Mouse (Mus musculus) left cerebral cortex, postnatal 36 days (tissue): ENCODE results near the gene Dync1li1. TPM values are rescaled to one million over a fixed set of nuclear protein-coding genes. Genes with fewer than 3 reads are reported as not detected.
"Not testable (repeated sequence)": the region's sequence is repeated elsewhere in the genome, so short reads cannot be mapped to it uniquely, and the experiment has no call there.

ENCODE experiments used
- DNase-seq, 2 experiments: peaks; one replicate each; pipeline ENCODE4 v3.0.0; 2021 to 2022; ENCODE audit warnings: low spot score in 2 of 2, mixed read lengths in 1 of 2
- intact Hi-C: fragments of 180-260 bp; cut with DNase I; formaldehyde crosslinking; loops from one replicate; pipeline ENCODE4 v1.15.1; 2025
- total RNA-seq, 2 experiments: library from RNA; stranded (reverse); gene quantifications; 2 replicates each; pipeline ENCODE4 v1.2.3; 2021

Dync1li1 gene
- total RNA-seq: 10 to 100 TPM; 91.3 to 92.5 TPM

GRCm38 (mm10) chr9:114688252-114688952 lies at the start of gene Dync1li1:
Gene Dync1li1, plus strand, starts transcription at chr9:114688790.
- intact Hi-C loops: loop anchor here (2.0 kb wide), 1 partner anchor 48 kb away; the partner anchor contains the start of gene Cnot10
- DNase-seq: peak; percentile 95 to 98

DNA sequence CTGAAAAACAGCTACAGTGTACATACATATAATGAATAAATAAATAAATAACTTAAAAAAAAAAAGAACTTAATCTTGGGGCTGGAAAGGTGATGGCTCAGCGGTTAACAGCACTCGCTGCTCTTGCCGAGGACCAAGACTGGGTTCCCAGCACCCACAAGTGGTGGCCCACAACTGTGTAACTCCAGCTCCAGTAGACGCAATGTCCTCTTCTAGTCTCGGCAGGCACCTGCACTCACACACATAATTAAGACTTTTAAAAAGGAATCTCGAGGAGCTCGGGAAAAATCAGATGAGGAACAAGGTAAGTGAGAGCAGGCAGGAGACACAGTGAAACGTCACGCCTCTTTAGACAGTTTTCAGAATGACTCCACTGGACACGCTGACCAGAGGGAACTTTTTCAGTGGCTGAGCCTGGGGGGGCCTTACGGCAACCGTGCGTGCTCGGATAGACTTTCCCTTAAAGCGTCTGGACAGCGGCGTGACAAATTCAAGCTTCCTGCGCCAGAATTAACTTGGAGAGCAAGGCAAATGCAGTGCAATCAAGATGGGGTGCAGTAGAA lies 49.3 kb upstream of the Dync1li1 start:
- intact Hi-C loops: no loop called here
- DNase-seq: no peak

DNA sequence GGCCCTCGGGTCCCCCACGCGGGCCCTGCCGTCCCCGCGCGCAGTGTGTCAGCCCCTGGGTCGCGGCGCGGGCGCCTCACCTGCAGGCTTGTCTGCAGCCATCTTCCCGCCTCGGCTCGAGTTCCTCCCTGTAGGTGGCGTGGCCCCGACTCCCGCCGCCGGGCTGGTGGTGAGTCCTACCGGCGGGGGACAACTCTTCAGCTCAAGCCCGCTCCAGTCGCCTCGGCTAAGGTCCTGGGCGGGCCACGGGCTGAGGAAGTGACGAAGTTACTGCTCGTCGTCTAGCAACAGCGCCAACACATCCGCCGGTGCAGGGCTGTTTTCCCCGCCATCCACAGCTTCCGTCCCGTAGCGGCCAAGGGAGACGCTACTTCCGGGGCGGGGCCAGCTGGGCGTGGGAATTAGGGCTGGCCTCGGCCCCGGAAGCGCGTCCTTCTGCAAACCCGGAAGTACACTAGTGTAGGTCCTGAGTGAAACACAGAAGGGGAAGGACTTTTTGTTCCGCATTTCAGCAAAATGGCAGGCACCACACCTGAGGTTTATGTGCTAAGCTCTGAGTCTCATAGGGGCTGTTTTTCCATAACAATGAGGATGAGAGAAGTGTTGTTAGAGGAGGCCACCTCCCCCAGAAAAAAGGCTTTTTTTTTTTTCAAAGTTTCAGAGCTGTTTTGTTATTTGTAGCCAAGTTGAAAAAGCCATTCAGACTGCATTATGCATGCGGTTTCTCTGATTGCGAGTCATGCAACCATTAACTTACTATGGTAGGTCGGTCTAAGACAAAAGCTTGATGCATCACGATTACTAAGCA lies 48.5 kb upstream of the Dync1li1 start, which contains the start of gene Cnot10:
TSS of gene Cnot10 (minus strand) at position 346 of the 808 bp plus-strand sequence.
- intact Hi-C loops: loop anchor here (2.0 kb wide), 1 partner anchor 49 kb away; the partner anchor contains the start of gene Dync1li1
- DNase-seq: peak; percentile 95 to 96

- peak; percentile 75 to 80 for DNase-seq
These were observed 41.8 kb upstream of the Dync1li1 start for GRCm38 (mm10) chr9:114646556-114647505.

DNA sequence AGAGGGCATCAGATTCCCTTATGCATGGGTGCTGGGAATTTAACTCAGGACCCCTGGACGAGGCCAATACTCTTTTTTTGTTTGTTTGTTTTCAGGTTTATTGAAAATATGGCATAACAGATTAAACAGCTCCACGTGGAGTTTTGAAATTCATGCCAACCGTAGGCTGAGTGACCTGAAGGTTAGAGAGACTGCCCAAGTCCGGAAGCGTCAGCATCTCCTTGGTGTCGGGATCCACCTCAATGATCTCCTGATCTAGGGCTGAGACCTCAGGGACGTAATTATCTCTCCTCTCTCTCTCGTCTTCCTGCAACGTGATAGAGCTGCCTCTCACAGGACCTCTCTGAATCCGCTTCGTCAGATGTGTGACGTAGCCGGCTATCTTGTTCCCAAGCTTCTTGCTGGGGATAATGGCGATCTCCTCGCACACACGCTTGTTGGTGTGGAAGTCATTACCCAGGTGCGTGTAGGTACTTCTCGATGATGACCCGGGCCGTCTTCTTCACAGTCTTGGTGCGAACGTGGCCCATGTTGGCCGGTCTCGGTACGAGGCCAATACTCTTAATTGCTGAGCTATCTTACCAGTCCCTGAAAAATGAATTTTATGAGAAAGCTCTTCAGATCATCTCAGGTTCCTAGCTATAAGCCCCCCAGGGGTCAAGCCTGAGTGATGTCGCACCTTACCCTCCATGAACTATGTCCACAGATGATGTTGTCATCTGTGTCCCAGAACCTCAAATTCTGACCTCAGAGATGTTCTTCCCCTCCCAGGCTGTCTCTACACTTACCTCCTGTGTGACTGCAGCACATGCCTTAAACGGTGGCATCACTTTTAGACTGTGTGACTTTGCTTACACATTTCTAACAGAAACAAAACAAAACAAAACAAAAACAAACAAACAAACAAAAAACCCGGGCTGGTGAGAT lies 40.8 kb upstream of the Dync1li1 start:
- DNase-seq: no peak
- intact Hi-C loops: loop anchor here (2.0 kb wide), 1 partner anchor 83 kb away; the partner anchor contains the start of gene Cmtm6

More at GRCm38 (mm10) chr9:114646556-114647505, 41.8 kb upstream of the Dync1li1 start:
- intact Hi-C loops: loop anchor here (2.0 kb wide), 1 partner anchor 84 kb away; the partner anchor contains the start of gene Cmtm6

- intact Hi-C loops, DNase-seq: not testable (repeated sequence)
These were observed 40.1 kb upstream of the Dync1li1 start for GRCm38 (mm10) chr9:114648472-114648871.

GRCm38 (mm10) chr9:114649371-114649770 lies 39.2 kb upstream of the Dync1li1 start:
- intact Hi-C loops: no loop called here
- DNase-seq: no peak

DNA sequence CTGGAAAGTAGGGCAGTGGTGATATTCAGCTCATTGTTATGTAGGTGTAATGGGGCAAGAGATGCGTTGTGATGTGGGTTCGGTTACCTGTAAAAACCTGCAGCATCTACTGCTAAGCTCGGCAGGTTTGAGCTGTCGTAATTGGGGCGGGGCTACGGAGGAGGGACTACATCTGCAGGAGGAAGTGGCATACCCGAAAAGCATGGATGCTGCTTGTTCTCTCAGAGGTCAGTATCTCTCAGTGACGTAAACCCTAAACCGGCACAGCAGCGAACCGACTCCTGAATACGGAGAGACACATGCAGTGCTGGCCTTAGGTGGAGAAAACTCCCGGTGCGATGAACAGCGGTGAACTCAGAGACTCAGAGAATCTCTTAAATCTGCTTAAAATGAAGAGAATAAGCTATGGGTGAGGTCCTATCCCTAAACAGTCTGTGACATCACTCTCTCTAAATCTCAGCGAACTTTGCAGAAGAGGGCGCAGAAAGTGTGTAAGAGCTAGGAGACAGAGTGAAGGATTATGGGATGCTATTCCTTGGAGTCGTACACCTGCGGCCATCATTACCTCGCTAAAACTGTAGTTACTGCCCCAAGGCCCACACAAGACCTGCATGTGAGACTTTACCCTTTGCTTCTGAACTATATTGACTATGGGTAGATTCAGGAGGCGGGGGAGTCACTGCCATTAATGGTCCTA lies 37.5 kb upstream of the Dync1li1 start:
- intact Hi-C loops: no loop called here

GRCm38 (mm10) chr9:114655356-114655755 lies 33.2 kb upstream of the Dync1li1 start:
- no peak for DNase-seq
- intact Hi-C loops: no loop called here

More for the DNA sequence above, 37.5 kb upstream of the Dync1li1 start:
- DNase-seq: no peak

DNA sequence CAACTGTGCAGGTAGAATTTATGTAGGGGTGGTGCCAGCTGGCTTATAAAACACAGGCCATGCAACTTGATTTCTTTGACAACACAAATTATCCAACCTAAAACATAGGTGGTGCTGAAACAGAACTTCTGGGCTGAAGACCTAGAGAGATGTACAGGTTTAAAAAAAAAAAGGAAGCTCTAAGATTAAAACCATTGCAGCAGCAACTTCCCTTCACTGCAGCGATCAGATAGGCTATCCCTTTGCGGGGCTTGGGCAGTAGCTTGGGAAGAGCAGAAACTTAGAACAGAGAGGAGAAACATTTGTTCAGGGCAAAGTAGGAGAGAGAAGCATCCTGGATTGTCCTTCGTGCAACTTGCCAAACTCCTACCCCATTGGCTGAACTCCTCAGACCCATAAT lies 31.9 kb upstream of the Dync1li1 start:
- intact Hi-C loops: no loop called here
- DNase-seq: no peak

DNA sequence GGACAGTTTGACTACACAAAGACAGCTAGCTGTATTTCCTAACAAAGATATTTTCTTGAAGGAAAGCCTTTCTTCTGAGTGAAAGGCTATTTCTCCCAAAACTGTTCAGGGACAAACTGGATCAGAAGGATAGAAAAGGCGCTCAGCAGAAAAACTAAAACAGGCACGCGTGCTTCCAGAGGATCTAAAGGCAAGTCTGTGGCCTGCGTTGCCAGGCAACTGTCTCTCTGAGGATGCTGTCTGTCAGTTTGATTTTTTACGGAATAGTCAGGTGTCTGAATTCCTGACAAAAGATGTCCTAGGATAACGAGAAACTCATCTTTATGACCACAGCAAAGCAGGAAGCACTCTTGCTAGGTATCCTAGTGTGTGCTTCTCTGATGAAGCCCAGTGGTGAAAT lies 28.1 kb upstream of the Dync1li1 start:
- intact Hi-C loops: no loop called here
- no peak for DNase-seq

GRCm38 (mm10) chr9:114660983-114661382 lies 27.6 kb upstream of the Dync1li1 start:
- DNase-seq: no peak
- intact Hi-C loops: no loop called here

GRCm38 (mm10) chr9:114661991-114662390 lies 26.6 kb upstream of the Dync1li1 start:
- intact Hi-C loops: no loop called here
- DNase-seq: no peak

GRCm38 (mm10) chr9:114663782-114664181 lies 24.8 kb upstream of the Dync1li1 start:
- DNase-seq: no peak
- intact Hi-C loops: no loop called here

DNA sequence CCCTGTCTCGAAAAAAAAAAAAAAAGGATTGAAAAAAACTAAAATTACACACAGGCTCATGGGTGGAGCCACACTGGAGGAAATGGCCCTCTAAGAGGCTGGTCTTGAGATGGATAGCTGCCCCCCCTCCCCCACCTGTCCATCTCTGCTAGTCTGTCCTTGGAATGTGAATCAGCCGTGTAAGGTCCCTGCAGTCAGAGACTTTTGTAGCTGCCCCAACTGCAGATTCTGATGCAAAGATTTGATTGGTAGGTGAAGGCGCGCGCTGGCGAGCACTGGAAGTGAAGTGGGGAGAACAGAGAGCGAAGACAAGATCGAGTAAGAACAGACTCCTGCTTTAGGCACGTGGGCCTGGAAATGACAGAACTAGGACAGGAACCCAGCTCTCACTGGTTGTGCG lies 21.7 kb upstream of the Dync1li1 start:
- DNase-seq: no peak
- intact Hi-C loops: no loop called here

DNA sequence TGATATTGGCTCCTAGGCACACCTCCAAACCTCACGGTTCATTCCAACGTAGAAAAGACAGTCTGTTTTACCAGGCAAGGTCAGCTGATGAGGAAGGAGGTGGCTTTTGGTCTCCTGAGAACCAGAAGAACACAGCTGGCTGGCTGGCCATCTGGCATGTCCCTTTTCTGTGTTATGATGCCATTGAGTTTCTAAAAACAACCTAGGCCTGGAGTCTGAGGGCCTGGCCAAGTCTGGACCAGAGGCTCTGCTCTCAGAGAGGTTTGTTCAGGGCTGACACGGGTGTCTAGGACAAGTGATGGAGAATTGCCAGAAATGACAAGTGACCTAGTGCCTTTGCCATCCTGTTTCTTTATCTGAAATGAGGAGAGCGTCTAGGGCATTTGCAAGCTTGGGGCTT lies 20.5 kb upstream of the Dync1li1 start:
- intact Hi-C loops: no loop called here
- no peak for DNase-seq

- no peak for DNase-seq
- intact Hi-C loops: no loop called here
These were observed 19.6 kb upstream of the Dync1li1 start for GRCm38 (mm10) chr9:114669011-114669410.
